Mouse (Mus musculus) MEL (cell line): ENCODE measurements at regions not wholly inside any gene's neighbourhood (a gene's known extent, or its start where the extent isn't known, plus 50 kb on each side); places are given as distances from the start of the nearest gene placed in this dataset.
"Not testable (repeated sequence)": the region's sequence is repeated elsewhere in the genome, so short reads cannot be mapped to it uniquely, and the experiment has no call there.

Source experiments
- CTCF ChIP-seq, 3 experiments: IDR thresholded peaks in 2 of 3; conservative IDR thresholded peaks in 1 of 3; 2 replicates each; pipeline ENCODE4 v1.5.1; 2011 to 2012; ENCODE audit warnings: low read length in 3 of 3, low read depth in 2 of 3, mild to moderate bottlenecking in 2 of 3, improper control_type of control experiment in 1 of 3, inconsistent platforms in 1 of 3, mixed read lengths in 1 of 3, moderate library complexity in 1 of 3; ENCODE audit not compliant: control insufficient read depth in 1 of 3, insufficient read depth in 1 of 3, poor library complexity in 1 of 3, severe bottlenecking in 1 of 3
- MAX ChIP-seq: IDR thresholded peaks from 2 replicates; pipeline ENCODE4 v1.6.1; 2011; ENCODE audit warnings: low read length, improper control_type of control experiment

DNA sequence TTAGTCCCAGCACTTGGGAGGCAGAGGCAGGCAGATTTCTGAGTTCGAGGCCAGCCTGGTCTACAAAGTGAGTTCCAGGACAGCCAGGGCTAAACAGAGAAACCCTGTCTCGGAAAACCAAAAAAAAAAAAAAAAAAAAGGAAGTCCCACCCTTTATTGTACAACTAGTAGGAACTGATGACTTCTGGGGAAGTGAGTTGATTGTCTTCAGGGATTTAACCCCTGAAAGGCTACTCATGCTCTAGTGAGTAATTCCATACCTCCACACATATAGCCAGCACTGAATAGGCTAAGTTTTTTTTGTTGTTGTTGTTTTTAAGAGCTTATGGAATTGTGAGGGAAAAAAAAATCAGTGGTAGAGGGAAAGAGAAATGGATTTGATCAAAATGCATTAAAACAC, 139.6 kb upstream of the Zfp648 start:
- TF ChIP-seq MAX; CTCF (IDR thresholded peaks at IDR 0.05 in 2 of 3, conservative IDR thresholded peaks at IDR 0.05 in 1 of 3; ENCODE audit: control insufficient read depth in 1 of 3, insufficient read depth in 1 of 3, low read depth in 2 of 3, low read length in 3 of 3, poor library complexity in 1 of 3, severe bottlenecking in 1 of 3): not testable (repeated sequence)
